Mouse (Mus musculus) layer of hippocampus, postnatal 36 days (tissue): ENCODE results near the gene Eefsec. TPM values are rescaled to one million over a fixed set of nuclear protein-coding genes. Genes with fewer than 3 reads are reported as not detected.

Experiments used
- total RNA-seq, 2 experiments: library from RNA; stranded (reverse); gene quantifications; 2 replicates each; pipeline ENCODE4 v1.2.3; 2021

Gene Eefsec
- total RNA-seq, 2 experiments from 2014 or later: 23.6 to 24.1 TPM

Other genes with a start within 250 kb of the Eefsec start
- gene Dnajb8, start 224.3 kb downstream of the Eefsec start, total RNA-seq: not detected
- gene Ruvbl1, start 18.9 kb upstream of the Eefsec start, total RNA-seq: 10 to 100 TPM; 39.2 to 40.6 TPM
- gene Sec61a1, start 72.4 kb upstream of the Eefsec start, total RNA-seq: 10 to 100 TPM; 89.8 to 93.3 TPM
- under 1 TPM; 0.30 to 0.33 TPM for gene Kbtbd12, start 191.4 kb upstream of the Eefsec start, total RNA-seq